In genomic region chr13:31635546-31635945, GRCm38 (mm10) we compare ENCODE assay signal across 34 mouse cellular contexts. TPM values are rescaled to one million over a fixed set of nuclear protein-coding genes. Genes with fewer than 3 reads are reported as not detected.
"Had no signal": no experiment of that assay in that cellular context is flagged by ENCODE, and none has a peak within 500 bp of the region (broad histone marks: within the 10 kb centered on the region; RNA-seq: fewer than 3 reads in every experiment).

No protein-coding gene starts in this region.

- DNase-seq: left cerebral cortex, postnatal 4 days; liver; liver, embryonic 13.5 days; liver, postnatal 0 days; lung, adult 18-20 months; lung, adult 2 months; lung, embryonic 14.5 days; lung, postnatal 36 days; lung, postnatal 4 days; midbrain, embryonic 14.5 days had no signal

- H3K9me3 ChIP-seq: limb, embryonic 10.5 days; limb, embryonic 12.5 days; limb, embryonic 13.5 days; limb, embryonic 15.5 days; liver, embryonic 12.5 days; liver, embryonic 13.5 days; liver, embryonic 15.5 days; lung, embryonic 15.5 days; megakaryocyte, embryonic 14.5 days; midbrain, embryonic 10.5 days; midbrain, embryonic 12.5 days; midbrain, embryonic 13.5 days; midbrain, embryonic 15.5 days; neural tube, embryonic 12.5 days; neural tube, embryonic 13.5 days had no signal

- H3K4me3 ChIP-seq: left cerebral cortex, adult 2 months; limb, embryonic 10.5 days; limb, embryonic 12.5 days; limb, embryonic 13.5 days; limb, embryonic 15.5 days; liver, embryonic 12.5 days; liver, embryonic 13.5 days; liver, embryonic 15.5 days; lung, embryonic 15.5 days; megakaryocyte, embryonic 14.5 days; midbrain, embryonic 10.5 days; midbrain, embryonic 12.5 days; midbrain, embryonic 13.5 days; midbrain, embryonic 15.5 days; neural tube, embryonic 12.5 days; neural tube, embryonic 13.5 days had no signal

- H3K9ac ChIP-seq: limb, embryonic 12.5 days; limb, embryonic 13.5 days; limb, embryonic 15.5 days; liver, embryonic 12.5 days; liver, embryonic 13.5 days; liver, embryonic 14.5 days; liver, embryonic 15.5 days; liver, postnatal 0 days; lung, embryonic 14.5 days; lung, embryonic 15.5 days; midbrain, embryonic 12.5 days; midbrain, embryonic 13.5 days; midbrain, embryonic 15.5 days; neural tube, embryonic 12.5 days; neural tube, embryonic 13.5 days had no signal

- H3K4me1 ChIP-seq: limb, embryonic 12.5 days; limb, embryonic 13.5 days; limb, embryonic 15.5 days; liver, embryonic 12.5 days; liver, embryonic 13.5 days; liver, embryonic 15.5 days; megakaryocyte, embryonic 14.5 days; midbrain, embryonic 10.5 days; midbrain, embryonic 12.5 days; midbrain, embryonic 13.5 days; midbrain, embryonic 15.5 days; neural tube, embryonic 12.5 days; neural tube, embryonic 13.5 days had no signal

- H3K4me2 ChIP-seq: limb, embryonic 12.5 days; limb, embryonic 13.5 days; limb, embryonic 15.5 days; liver, embryonic 11.5 days; liver, embryonic 12.5 days; liver, embryonic 13.5 days; liver, embryonic 15.5 days; lung, embryonic 14.5 days; lung, embryonic 15.5 days; midbrain, embryonic 11.5 days; midbrain, embryonic 12.5 days; midbrain, embryonic 13.5 days; midbrain, embryonic 15.5 days; neural tube, embryonic 12.5 days; neural tube, embryonic 13.5 days had no signal

- ATAC-seq: liver, embryonic 12.5 days; liver, postnatal 0 days; lung, postnatal 0 days; midbrain, embryonic 13.5 days; midbrain, embryonic 15.5 days; midbrain, embryonic 16.5 days had no signal

- H3K27ac ChIP-seq: left cerebral cortex, adult 2 months; limb, embryonic 10.5 days; limb, embryonic 12.5 days; limb, embryonic 13.5 days; limb, embryonic 15.5 days; liver, embryonic 12.5 days; liver, embryonic 13.5 days; liver, embryonic 14.5 days; liver, embryonic 15.5 days; lung, embryonic 15.5 days; macrophage; midbrain, embryonic 10.5 days; midbrain, embryonic 12.5 days; midbrain, embryonic 13.5 days; midbrain, embryonic 15.5 days; neural tube, embryonic 12.5 days; neural tube, embryonic 13.5 days had no signal

- H3K36me3 ChIP-seq: limb, embryonic 10.5 days; limb, embryonic 12.5 days; limb, embryonic 13.5 days; limb, embryonic 15.5 days; liver, embryonic 12.5 days; liver, embryonic 13.5 days; liver, embryonic 15.5 days; midbrain, embryonic 10.5 days; midbrain, embryonic 12.5 days; midbrain, embryonic 13.5 days; midbrain, embryonic 15.5 days; neural tube, embryonic 12.5 days; neural tube, embryonic 13.5 days had no signal

RNA-seq across cellular contexts. Expression of gene Foxf2, which starts 9.9 kb away (rescaled TPM):
- total RNA-seq: liver, adult 2 months; megakaryocyte progenitor cell, adult 5-6 weeks; megakaryocyte-erythroid progenitor cell, adult 5-6 weeks had no signal
- polyA plus RNA-seq: liver, adult 2 months; liver, embryonic 13.5 days; liver, postnatal 0 days; macrophage had no signal
